Comparison of ENCODE assay signal across 10 mouse cellular contexts in genomic region chr9:122064937-122065673, GRCm38 (mm10). TPM values are rescaled to one million over a fixed set of nuclear protein-coding genes. Genes with fewer than 3 reads are reported as not detected.
DNase-seq lines count a peak whose midpoint lies in the region; ATAC-seq lines count a peak whose summit lies in the region.
"Had no signal": no experiment of that assay in that cellular context is flagged by ENCODE, and none has a peak within 500 bp of the region (broad histone marks: within the 10 kb centered on the region; RNA-seq: fewer than 3 reads in every experiment).

No protein-coding gene starts in this region.

- no peak overlapping the region for H3K9ac ChIP-seq in intestine, embryonic 16.5 days (ENCODE audit: low read depth, low read length)
- no peak overlapping the region for H3K9ac ChIP-seq in intestine, embryonic 15.5 days
- H3K9ac ChIP-seq: liver, embryonic 13.5 days; neural tube, embryonic 12.5 days had no signal

- peak; percentile 46; the same call in 1 of the 2 replicates for ATAC-seq in intestine, embryonic 16.5 days
- ATAC-seq in intestine, embryonic 15.5 days, result no peak

- no peaks in the 10 kb centered on the region for H3K36me3 ChIP-seq in intestine, embryonic 16.5 days (ENCODE audit: control insufficient read depth, insufficient read depth, low read length)
- H3K36me3 ChIP-seq in intestine, embryonic 15.5 days, result no peaks in the 10 kb centered on the region
- H3K36me3 ChIP-seq: liver, embryonic 13.5 days; neural tube, embryonic 12.5 days had no signal

- H3K27me3 ChIP-seq in intestine, embryonic 16.5 days (replicated peaks; ENCODE audit: control insufficient read depth, insufficient read depth, low read length), result no peaks in the 10 kb centered on the region
- H3K27me3 ChIP-seq in intestine, embryonic 15.5 days (replicated peaks), result no peaks in the 10 kb centered on the region
- H3K27me3 ChIP-seq: liver, embryonic 13.5 days; neural tube, embryonic 12.5 days had no signal

- WGBS in intestine, embryonic 16.5 days, result 71% methylated on average over 13 of the region's 13 CpGs
- WGBS in intestine, embryonic 15.5 days, result 64% methylated on average over 13 of the region's 13 CpGs

- H3K27ac ChIP-seq in intestine, embryonic 16.5 days (ENCODE audit: low read length), result 0 out of 2 replicates have a peak overlapping the region, but pooled peaks have one; percentile 9
- H3K27ac ChIP-seq in intestine, embryonic 15.5 days, result no peak overlapping the region
- H3K27ac ChIP-seq: liver, embryonic 13.5 days; neural tube, embryonic 12.5 days had no signal

- no peaks in the 10 kb centered on the region for H3K4me1 ChIP-seq in intestine, embryonic 16.5 days (ENCODE audit: control insufficient read depth, insufficient read depth, low read length)
- no peaks in the 10 kb centered on the region for H3K4me1 ChIP-seq in intestine, embryonic 15.5 days (replicated peaks)
- H3K4me1 ChIP-seq: liver, embryonic 13.5 days; neural tube, embryonic 12.5 days had no signal

- no peak overlapping the region for H3K4me2 ChIP-seq in intestine, embryonic 16.5 days (ENCODE audit: low read depth, low read length)
- no peak overlapping the region for H3K4me2 ChIP-seq in intestine, embryonic 15.5 days (replicated peaks)
- H3K4me2 ChIP-seq: liver, embryonic 13.5 days; neural tube, embryonic 12.5 days had no signal

- H3K9me3 ChIP-seq in intestine, embryonic 16.5 days (ENCODE audit: control insufficient read depth, low read length), result no peaks in the 10 kb centered on the region
- no peaks in the 10 kb centered on the region for H3K9me3 ChIP-seq in intestine, embryonic 15.5 days
- H3K9me3 ChIP-seq: liver, embryonic 13.5 days; neural tube, embryonic 12.5 days had no signal

- peak; percentile 79 to 95 for DNase-seq in heart, adult 9 months (ENCODE audit: low spot score in 2 of 2)
- DNase-seq in kidney, adult 8-10 months, result peak; percentile 40 to 83
- peak; percentile 37 to 62 for DNase-seq in lung, postnatal 4 days
- no peak for DNase-seq in thymus, postnatal 10 days (ENCODE audit: low spot score in 2 of 2)
- no peak for DNase-seq in left cerebral cortex, adult 9 months (ENCODE audit: low spot score in 2 of 2)
- no peak for DNase-seq in frontal cortex, postnatal 14 days (ENCODE audit: low spot score in 2 of 2)
- DNase-seq: liver, embryonic 13.5 days had no signal

- H3K4me3 ChIP-seq in intestine, embryonic 16.5 days (ENCODE audit: low read length), result no peak overlapping the region
- no peak overlapping the region for H3K4me3 ChIP-seq in intestine, embryonic 15.5 days (replicated peaks)
- H3K4me3 ChIP-seq: liver, embryonic 13.5 days; neural tube, embryonic 12.5 days had no signal

RNA-seq across cellular contexts. Expression of gene Snrk, which starts 52.0 kb away (rescaled TPM):
- polyA plus RNA-seq in intestine, embryonic 16.5 days (2015; fragmentation: Nextera tagmentation; extraction: Ambion mirVana), result 45.5 and 48.7 TPM in 2 replicates
- polyA plus RNA-seq in intestine, embryonic 15.5 days (2015; fragmentation: Nextera tagmentation; extraction: Ambion mirVana), result 46.1 and 49.4 TPM in 2 replicates

Comparison
In these comparisons a context has a peak if more than half of its experiments do, and no peak if none do; other contexts are left out.
1. DNase-seq: peak in heart, adult 9 months (2 of 2), kidney, adult 8-10 months (2 of 2) and lung, postnatal 4 days (2 of 2); none in thymus, postnatal 10 days (0 of 2), left cerebral cortex, adult 9 months (0 of 2) and frontal cortex, postnatal 14 days (0 of 2).